Mouse (Mus musculus): ENCODE measurements at regions not wholly inside any gene's neighbourhood (a gene's known extent, or its start where the extent isn't known, plus 50 kb on each side); places are given as distances from the start of the nearest gene placed in this dataset.

DNA sequence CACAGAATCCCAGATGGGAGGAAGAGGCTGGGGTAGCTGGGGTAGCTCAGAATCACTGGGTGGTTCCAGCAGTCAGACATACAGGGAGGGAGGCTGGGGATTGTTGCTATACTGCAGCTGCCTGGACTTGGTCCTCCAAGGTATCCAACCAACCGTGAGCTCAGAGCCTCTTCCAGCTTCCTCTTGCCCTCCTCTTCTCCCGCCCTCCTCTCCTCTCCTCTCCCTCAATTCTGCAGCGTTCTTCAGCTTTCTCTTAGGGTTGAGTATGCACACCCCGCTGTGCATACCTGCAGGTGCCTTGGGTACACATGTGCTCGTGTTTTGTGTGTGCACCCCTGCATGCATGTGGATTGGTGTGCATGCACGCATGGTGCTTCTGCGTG, 81.6 kb downstream of the Cstad start:
- DNase-seq = no peak

DNA sequence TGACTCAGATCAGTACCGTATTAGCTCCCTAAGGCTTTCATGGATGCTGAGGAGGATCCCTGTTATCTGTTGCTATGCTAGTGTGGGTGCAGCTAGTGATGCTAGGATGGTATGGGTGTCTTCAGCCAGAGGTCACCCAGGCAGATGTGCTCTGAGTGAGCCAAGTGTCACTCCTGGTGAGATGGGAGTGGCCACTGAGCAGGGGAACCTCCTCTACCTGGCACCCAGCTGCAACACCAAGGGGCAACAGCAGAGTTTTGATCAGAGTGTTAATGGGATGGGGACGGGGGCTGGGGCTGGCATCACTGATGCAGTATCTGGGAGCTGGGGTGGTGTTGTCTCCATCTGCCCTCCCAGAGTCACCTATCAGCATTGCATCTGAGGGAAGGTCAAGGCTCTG, 81.0 kb downstream of the Cstad start:
- no peak for DNase-seq

- DNase-seq = no peak
These were observed 76.2 kb downstream of the Cstad start for GRCm38 (mm10) chr2:30670836-30671586.

DNA sequence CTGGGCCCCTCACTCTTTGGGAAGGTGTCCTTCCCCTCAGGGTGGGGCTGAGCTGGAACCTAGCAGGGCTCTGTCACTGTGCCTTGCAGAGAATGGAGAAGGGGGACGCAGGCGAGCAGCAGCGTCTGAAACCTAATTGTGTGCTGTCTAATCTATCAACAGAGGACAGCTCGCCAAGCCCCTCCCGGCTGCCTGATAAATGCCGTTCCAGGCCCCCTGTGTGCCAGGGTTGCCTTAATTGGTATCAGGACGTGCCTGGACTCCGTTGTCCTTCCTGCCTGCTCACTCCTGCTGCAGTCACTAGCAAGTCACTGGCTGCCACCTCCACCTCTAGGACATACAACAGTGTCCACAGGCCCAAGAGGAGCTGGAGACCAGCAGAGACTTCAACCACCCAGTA, 72.6 kb downstream of the Cstad start:
- no peak for DNase-seq

- no peak for DNase-seq
These were observed 66.3 kb downstream of the Cstad start for GRCm38 (mm10) chr2:30661147-30661546.

DNA sequence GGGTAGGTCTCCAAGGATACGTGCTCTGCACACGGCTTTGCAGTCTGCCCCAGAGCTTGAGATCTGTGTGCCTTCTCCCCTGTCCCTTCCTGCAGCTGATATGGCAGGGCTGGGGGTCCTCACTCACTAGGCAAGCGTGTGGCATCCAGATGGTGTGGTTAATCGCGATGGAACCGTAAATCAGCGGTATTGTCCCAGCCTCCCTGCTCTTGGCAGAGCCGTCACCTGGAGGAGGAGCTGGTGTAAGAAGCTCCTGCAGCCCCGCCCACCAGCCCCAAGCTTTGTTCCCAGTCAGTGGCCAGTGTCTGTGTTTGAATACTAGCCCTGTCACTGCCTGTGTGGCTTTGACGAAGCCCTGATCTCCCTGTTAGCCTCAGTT, 65.8 kb downstream of the Cstad start:
- no peak for DNase-seq

DNA sequence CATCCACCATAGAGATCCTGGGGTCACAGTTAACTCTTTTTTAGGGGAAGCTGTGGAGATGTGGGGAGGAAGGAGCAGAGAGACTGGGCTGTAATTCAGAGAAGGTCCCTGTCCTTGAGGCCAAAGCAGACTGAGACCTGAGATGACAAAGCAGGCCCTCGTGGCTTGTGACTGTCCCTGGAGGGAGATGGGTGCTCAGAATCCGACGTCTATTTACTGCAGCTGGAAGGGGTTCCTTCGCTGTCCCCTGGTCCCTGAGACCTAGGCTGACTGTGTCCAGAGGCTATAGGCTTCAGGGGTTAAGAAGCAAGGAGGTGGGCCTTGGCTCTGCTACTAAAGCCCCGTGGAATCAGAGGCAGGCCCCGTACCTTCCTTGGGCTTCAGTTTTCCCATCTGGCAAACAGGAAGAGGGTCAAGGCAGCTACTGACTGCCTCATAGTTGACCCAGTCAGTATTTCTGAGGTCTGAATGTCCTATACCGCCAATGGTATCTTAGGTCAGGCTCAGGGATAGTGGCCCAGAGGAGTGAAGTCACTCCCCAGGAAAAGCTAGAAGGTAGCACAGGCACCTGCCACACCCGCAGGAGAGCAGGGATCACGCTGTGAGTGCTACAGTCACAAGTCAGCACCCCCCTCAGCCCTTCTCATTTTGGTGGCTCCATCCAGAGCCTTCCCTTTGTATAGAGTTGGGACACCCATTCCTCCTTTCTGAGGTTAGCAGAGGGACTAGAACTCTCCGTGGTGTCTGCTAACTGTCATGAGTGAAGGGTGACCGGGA, 65.2 kb downstream of the Cstad start:
- DNase-seq = no peak

- DNase-seq = peak; percentile 90
These were observed 64.2 kb downstream of the Cstad start for GRCm38 (mm10) chr2:30658844-30659555.

Data from kidney, postnatal 14 days (tissue).